Mouse (Mus musculus) thymus, adult 2 months (tissue): ENCODE measurements at regions not wholly inside any gene's neighbourhood (a gene's known extent, or its start where the extent isn't known, plus 50 kb on each side); places are given as distances from the start of the nearest gene placed in this dataset.
A peak's percentile ranks its signal among the peaks of the same experiment; 100 is the strongest.
"Not testable (repeated sequence)": the region's sequence is repeated elsewhere in the genome, so short reads cannot be mapped to it uniquely, and the experiment has no call there.

ENCODE experiments used
- DNase-seq: peaks from one replicate; pipeline ENCODE4 v3.0.0; 2021
- H3K27ac ChIP-seq: fragments of 200-500 bp; 2 replicates; pipeline ENCODE4 v1.5.1; 2012; ENCODE audit warnings: low read length, control low read depth; ENCODE audit not compliant: control insufficient read depth, insufficient read depth
- H3K27me3 ChIP-seq: fragments of 200-500 bp; 2 replicates; pipeline ENCODE4 v1.6.1; 2012; ENCODE audit warnings: mild to moderate bottlenecking, low read length, moderate library complexity, mixed read lengths; ENCODE audit not compliant: control insufficient read depth, insufficient read depth
- H3K36me3 ChIP-seq: fragments of 200-500 bp; 2 replicates; pipeline ENCODE4 v1.6.1; 2012; ENCODE audit warnings: mild to moderate bottlenecking, low read length, moderate library complexity; ENCODE audit not compliant: control insufficient read depth, insufficient read depth
- H3K4me1 ChIP-seq: fragments of 200-500 bp; replicated peaks from 2 replicates; pipeline ENCODE4 v1.6.1; 2012; ENCODE audit warnings: low read length; ENCODE audit not compliant: control insufficient read depth, insufficient read depth
- H3K4me3 ChIP-seq: fragments of 200-500 bp; 2 replicates; pipeline ENCODE4 v1.5.1; 2012; ENCODE audit warnings: mild to moderate bottlenecking, low read length, control low read depth, moderate library complexity; ENCODE audit not compliant: control insufficient read depth, insufficient read depth
- CTCF ChIP-seq: fragments of 200-500 bp; IDR thresholded peaks from 2 replicates; pipeline ENCODE4 v1.5.1; 2012; ENCODE audit warnings: mild to moderate bottlenecking, control low read depth, low read length, moderate library complexity, borderline replicate concordance; ENCODE audit not compliant: control insufficient read depth, poor library complexity, insufficient read depth; ENCODE audit errors: extremely low read depth
- POLR2A ChIP-seq: fragments of 200-500 bp; IDR thresholded peaks from 2 replicates; pipeline ENCODE4 v1.6.1; 2012; ENCODE audit warnings: mild to moderate bottlenecking, low read length, control low read depth, moderate library complexity; ENCODE audit not compliant: control insufficient read depth, poor library complexity, insufficient read depth; ENCODE audit errors: extremely low read depth
- WGBS: fragments of 180-500 bp; shearing (Covaris S2); methylation state at CpG from one replicate; pipeline ENCODE4 v1.1.7; 2018; 5-methylcytosine and 5-hydroxymethylcytosine counted together

DNA sequence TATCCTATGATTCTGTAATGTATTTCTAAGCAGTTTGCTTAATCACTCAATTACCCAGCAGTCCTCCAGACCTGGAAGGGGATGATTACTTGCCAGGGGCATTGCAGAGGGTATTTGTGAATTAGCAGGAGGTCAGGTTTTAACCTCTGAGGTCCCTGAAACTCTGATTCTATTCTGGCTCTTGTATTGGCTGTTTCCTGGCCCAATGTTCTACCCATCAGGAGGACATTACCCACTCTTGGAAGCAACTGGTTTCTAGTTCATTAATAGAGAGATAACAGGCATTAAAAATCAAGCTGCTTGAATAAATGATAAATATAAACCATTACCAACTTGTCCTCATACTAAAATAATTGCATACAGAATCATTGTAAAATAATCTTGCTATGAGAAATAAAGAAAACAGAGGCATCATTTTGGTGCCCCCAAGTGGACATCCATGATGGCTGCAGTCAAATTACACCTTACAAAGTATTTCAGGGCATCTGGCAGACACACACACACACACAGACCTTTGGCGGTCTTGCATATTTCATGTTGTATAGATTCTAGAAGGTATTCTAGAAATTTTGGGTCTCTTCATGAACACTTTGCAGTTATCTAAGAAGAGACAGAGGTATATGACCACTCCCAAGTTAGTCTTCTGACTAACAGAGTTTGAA, 385.6 kb downstream of the Car8 start:
- TF ChIP-seq POLR2A (no peak), CTCF (no peak)
- Histone ChIP-seq H3K27me3 (no peaks in the 10 kb centered on the region), H3K4me1 (no peaks in the 10 kb centered on the region), H3K36me3 (no peaks in the 10 kb centered on the region), H3K4me3 (no peak overlapping the region), H3K27ac (no peak overlapping the region)
- 74% methylated on average over 1 of the region's 1 CpGs for WGBS
- peak; percentile 47 for DNase-seq

DNA sequence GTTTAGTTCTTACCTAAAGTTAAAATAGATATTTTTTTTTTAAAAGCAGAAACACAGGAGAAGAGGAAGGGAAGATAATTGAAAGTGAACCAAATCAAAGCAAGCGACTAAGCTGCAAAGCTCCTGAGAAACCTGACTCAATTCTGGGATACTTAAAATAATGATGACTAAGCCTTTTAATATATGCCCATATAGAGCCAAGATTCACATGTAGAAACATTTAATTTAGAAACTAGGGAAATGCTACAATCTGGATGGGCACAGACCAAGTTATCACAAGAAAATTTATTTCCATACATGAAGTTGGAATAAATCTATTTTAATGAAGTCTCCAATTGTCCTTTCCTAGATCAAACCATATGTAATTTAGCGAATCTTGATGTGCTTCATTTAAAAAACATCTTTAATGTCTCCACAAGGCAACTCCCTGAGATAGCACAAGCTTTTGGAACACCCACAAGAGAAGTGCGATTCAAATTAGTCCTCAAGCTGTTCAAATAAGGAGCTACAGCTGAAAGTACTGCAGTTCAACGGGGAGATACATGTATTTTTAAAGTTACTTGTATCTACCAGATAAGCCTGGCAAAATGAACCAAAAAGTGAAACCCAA, 386.7 kb downstream of the Car8 start:
- Histone ChIP-seq H3K36me3 (no peaks in the 10 kb centered on the region), H3K27me3 (no peaks in the 10 kb centered on the region), H3K4me3 (no peak overlapping the region), H3K4me1 (no peaks in the 10 kb centered on the region), H3K27ac (no peak overlapping the region)
- WGBS: 89% methylated on average over 4 of the region's 4 CpGs
- DNase-seq: no peak
- TF ChIP-seq CTCF (no peak), POLR2A (no peak)

GRCm38 (mm10) chr4:7847411-7847810, 391.4 kb downstream of the Car8 start:
- TF ChIP-seq CTCF: no peak
- no peak for TF ChIP-seq POLR2A
- Histone ChIP-seq H3K4me3 (no peak overlapping the region), H3K27me3 (no peaks in the 10 kb centered on the region), H3K4me1 (no peaks in the 10 kb centered on the region), H3K36me3 (no peaks in the 10 kb centered on the region), H3K27ac (no peak overlapping the region)
- DNase-seq: no peak
- 69% methylated on average over 5 of the region's 5 CpGs for WGBS

- 75% methylated on average over 1 of the region's 1 CpGs for WGBS
- no peak overlapping the region for H3K4me3 ChIP-seq
- no peaks in the 10 kb centered on the region for H3K27me3 ChIP-seq
- TF ChIP-seq POLR2A (no peak), CTCF (no peak)
- H3K4me1 ChIP-seq: no peaks in the 10 kb centered on the region
- H3K36me3 ChIP-seq: no peaks in the 10 kb centered on the region
- no peak overlapping the region for H3K27ac ChIP-seq
- DNase-seq: no peak
These were observed 409.7 kb downstream of the Car8 start for GRCm38 (mm10) chr4:7829126-7829525.

DNA sequence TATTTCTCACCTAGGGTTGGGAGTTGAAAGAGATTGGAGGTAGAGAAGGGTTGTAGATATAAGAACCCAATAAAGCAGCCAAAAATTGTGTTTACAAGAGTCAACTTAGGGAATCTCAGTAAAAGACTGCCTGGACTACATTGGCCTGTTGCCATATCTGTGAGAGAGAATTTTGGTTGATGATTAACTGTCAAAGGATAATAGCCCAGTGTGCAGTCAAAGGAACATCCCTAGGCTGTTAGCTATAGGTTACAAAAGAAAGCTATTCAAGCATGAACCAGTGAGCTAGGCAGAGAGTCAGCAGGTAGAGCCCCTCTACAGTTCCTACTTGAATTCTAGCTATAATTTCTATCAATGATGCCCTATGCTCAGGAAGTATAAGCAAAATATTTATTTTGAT, 419.0 kb downstream of the Car8 start:
- TF ChIP-seq CTCF (no peak), POLR2A (no peak)
- Histone ChIP-seq H3K4me3 (no peak overlapping the region), H3K4me1 (no peaks in the 10 kb centered on the region), H3K27ac (no peak overlapping the region), H3K27me3 (no peaks in the 10 kb centered on the region), H3K36me3 (no peaks in the 10 kb centered on the region)
- DNase-seq: no peak

GRCm38 (mm10) chr4:7777761-7778160, 461.1 kb downstream of the Car8 start:
- H3K27me3 ChIP-seq, H3K4me3 ChIP-seq, H3K27ac ChIP-seq, DNase-seq, H3K4me1 ChIP-seq, H3K36me3 ChIP-seq: not testable (repeated sequence)
- 98% methylated on average over 1 of the region's 1 CpGs for WGBS

GRCm38 (mm10) chr4:7755473-7755872, 483.4 kb downstream of the Car8 start:
- DNase-seq: peak; percentile 5
- no peak overlapping the region for H3K27ac ChIP-seq
- no peaks in the 10 kb centered on the region for H3K36me3 ChIP-seq
- no peaks in the 10 kb centered on the region for H3K4me1 ChIP-seq
- TF ChIP-seq CTCF: no peak
- TF ChIP-seq POLR2A: no peak
- no peak overlapping the region for H3K4me3 ChIP-seq
- no peaks in the 10 kb centered on the region for H3K27me3 ChIP-seq

DNA sequence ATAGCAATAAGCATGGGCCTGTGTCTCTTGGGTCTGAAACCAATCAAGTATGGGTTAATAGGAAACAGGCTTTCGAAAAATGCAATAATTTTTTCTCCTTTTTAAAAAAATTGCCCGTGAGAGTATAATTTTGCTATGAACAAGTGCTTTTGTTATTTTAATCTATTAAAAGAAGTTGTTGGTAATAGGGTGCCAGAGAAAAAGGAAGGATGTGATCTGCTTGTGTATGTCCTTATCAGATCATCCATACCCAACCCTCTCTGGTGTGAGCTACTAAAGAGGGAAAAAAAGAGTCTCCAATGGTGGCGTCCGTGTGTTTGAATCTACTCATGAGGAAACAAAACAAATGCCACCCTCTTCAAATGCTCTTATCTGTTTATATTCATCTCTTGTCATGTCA, 484.9 kb downstream of the Car8 start:
- no peak overlapping the region for H3K27ac ChIP-seq
- DNase-seq: no peak
- TF ChIP-seq CTCF (no peak), POLR2A (no peak)
- no peaks in the 10 kb centered on the region for H3K4me1 ChIP-seq
- H3K27me3 ChIP-seq: no peaks in the 10 kb centered on the region
- no peak overlapping the region for H3K4me3 ChIP-seq
- H3K36me3 ChIP-seq: no peaks in the 10 kb centered on the region
- 57% methylated on average over 4 of the region's 4 CpGs for WGBS
